Mouse (Mus musculus): ENCODE results near the gene Pask.

- TF ChIP-seq EP300 (IDR thresholded peaks at IDR 0.05; ENCODE audit: low read length): no peak
- no peak for TF ChIP-seq CTCF (conservative IDR thresholded peaks at IDR 0.05 in 1 of 2, IDR thresholded peaks at IDR 0.05 in 1 of 2; ENCODE audit: low read depth in 2 of 2, low read length in 2 of 2)
- TF ChIP-seq POLR2A (IDR thresholded peaks at IDR 0.05; ENCODE audit: low read depth, low read length): no peak
- TF ChIP-seq TCF12 (IDR thresholded peaks at IDR 0.05; ENCODE audit: low read depth, low read length): no peak
- TF ChIP-seq HCFC1 (IDR thresholded peaks at IDR 0.05; ENCODE audit: low read depth, low read length): no peak
- no peak for TF ChIP-seq SMC3 (IDR thresholded peaks at IDR 0.05; ENCODE audit: low read depth, low read length)
- TF ChIP-seq MXI1 (IDR thresholded peaks at IDR 0.05; ENCODE audit: low read depth, low read length): no peak
- TF ChIP-seq IRF4 (IDR thresholded peaks at IDR 0.05; ENCODE audit: low read depth, low read length): no peak
- no peak for TF ChIP-seq USF2 (conservative IDR thresholded peaks at IDR 0.05; ENCODE audit: low read depth, low read length)
- TF ChIP-seq POLR2AphosphoS2 (IDR thresholded peaks at IDR 0.05; ENCODE audit: low read depth, low read length): no peak
- TF ChIP-seq CHD1 (IDR thresholded peaks at IDR 0.05; ENCODE audit: low read depth, low read length): no peak
- TF ChIP-seq USF1 (IDR thresholded peaks at IDR 0.05; ENCODE audit: low read depth, low read length): no peak
- no peak for TF ChIP-seq TBP (conservative IDR thresholded peaks at IDR 0.05; ENCODE audit: low read depth, low read length)
Observed at GRCm38 (mm10) chr1:93377307-93377706, 34.0 kb upstream of the Pask start.
